Mouse (Mus musculus) C2C12 (cell line): ENCODE data around the gene Gm17545.

Experiments used
- CEBPB ChIP-seq: IDR thresholded peaks from one replicate; pipeline ENCODE4 v1.6.1; 2011; ENCODE audit warnings: low read depth, mild to moderate bottlenecking, control low read depth, moderate library complexity
- CTCF ChIP-seq: IDR thresholded peaks from one replicate; pipeline ENCODE4 v1.5.1; 2011; ENCODE audit not compliant: control insufficient read depth, insufficient read depth, insufficient read length
- USF1 ChIP-seq: IDR thresholded peaks from one replicate; pipeline ENCODE4 v1.6.1; 2011; ENCODE audit warnings: low read depth, mild to moderate bottlenecking, control low read depth, moderate library complexity

- TF ChIP-seq CTCF (no peak), USF1 (no peak), CEBPB (no peak)
Measured at GRCm38 (mm10) chr9:22423507-22423906, 30.6 kb upstream of the Gm17545 start.
